Mouse (Mus musculus): ENCODE data around the gene Disp2. TPM values are rescaled to one million over a fixed set of nuclear protein-coding genes. Genes with fewer than 3 reads are reported as not detected.

Gene Disp2
- polyA plus RNA-seq (2014; fragmentation: Nextera tagmentation; extraction: Ambion mirVana): 0.32 and 0.60 TPM in 2 replicates

DNA sequence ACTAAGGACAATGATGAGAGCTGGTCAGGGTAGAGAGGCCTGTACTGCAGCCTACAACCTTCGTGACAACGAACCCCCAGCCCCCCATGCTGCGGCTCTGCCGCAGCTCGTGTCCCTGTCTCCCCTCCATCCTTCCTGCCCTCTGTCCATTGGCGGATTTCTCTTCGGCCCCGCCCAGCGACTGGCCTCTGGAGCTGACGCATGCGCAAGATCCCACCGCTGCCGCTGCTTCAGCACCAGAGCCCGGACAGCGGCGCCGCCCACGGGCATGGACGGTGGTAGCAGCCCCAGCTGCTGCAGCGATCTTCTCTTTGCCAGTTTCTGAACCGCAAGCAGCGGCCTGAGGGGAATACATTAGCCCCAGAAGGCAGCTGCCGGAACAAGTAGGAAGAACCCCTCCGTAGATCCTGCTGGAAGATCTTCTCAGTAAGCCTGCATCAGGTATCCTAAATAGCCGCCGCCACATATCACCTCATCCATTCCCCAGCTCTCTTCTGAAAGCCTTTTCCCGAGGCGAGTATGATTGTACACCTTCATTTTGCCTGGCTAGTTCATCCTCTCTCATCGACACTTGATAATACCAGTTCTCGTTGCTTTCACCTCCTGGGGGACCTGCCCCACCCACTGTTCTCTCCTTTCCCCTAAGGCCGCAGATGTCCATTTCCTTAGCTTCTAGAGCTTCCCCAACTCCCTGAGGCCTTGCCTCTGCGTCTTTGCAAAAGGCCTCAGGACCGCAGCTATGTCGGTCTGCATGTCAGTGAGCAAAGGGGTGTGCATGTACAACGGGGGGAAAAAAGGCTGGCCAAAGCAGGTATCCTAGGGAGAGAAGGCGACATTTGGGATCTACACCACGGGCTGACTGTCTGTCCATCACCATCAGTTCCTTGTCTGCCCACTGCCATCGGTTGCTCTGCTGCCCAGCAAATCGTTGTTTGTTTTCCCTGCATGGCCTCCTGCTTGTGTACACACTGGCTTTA, at the start of gene Disp2:
Disp2 (plus strand) TSS at position 216 of the 977 bp plus-strand sequence.
- H3K27ac ChIP-seq (ENCODE audit: low read depth, low read length): no peak within 1 kb of the TSS
- H3K4me1 ChIP-seq (replicated peaks; ENCODE audit: control insufficient read depth, insufficient read depth, low read length): peaks cover 14% of the 10 kb centered on the region
- DNase-seq (ENCODE audit: low spot score): peak; percentile 92
- no peak within 1 kb of the TSS for H3K9ac ChIP-seq (ENCODE audit: low read depth, low read length)
- H3K4me2 ChIP-seq: peak within 1 kb of the TSS; percentile 72
- peaks cover 6% of the 10 kb centered on the region; the same call in 1 of the 2 replicates for H3K27me3 ChIP-seq (replicated peaks; ENCODE audit: control insufficient read depth, insufficient read depth, low read length)
- no peaks in the 10 kb centered on the region for H3K36me3 ChIP-seq (ENCODE audit: control insufficient read depth, insufficient read depth, low read length)
- H3K4me3 ChIP-seq (ENCODE audit: low read depth, low read length): peak within 1 kb of the TSS; percentile 39
- WGBS: 13% methylated on average over 39 of the region's 39 CpGs
- H3K9me3 ChIP-seq (ENCODE audit: control insufficient read depth, low read length): no peaks in the 10 kb centered on the region
- peak; percentile 79 for ATAC-seq (replicated peaks; ENCODE audit: low FRiP score)

GRCm38 (mm10) chr2:118729816-118730621, 49.5 kb upstream of the Disp2 start:
- H3K27ac ChIP-seq (ENCODE audit: low read depth, low read length): no peak overlapping the region
- 28% methylated on average over 8 of the region's 8 CpGs for WGBS
- DNase-seq (ENCODE audit: low spot score) (no peak), ATAC-seq (replicated peaks; ENCODE audit: low FRiP score) (no peak)
- no peaks in the 10 kb centered on the region for H3K9me3 ChIP-seq (ENCODE audit: control insufficient read depth, low read length)
- peaks cover 3% of the 10 kb centered on the region for H3K27me3 ChIP-seq (replicated peaks; ENCODE audit: control insufficient read depth, insufficient read depth, low read length)
- H3K4me1 ChIP-seq (replicated peaks; ENCODE audit: control insufficient read depth, insufficient read depth, low read length): peaks cover 16% of the 10 kb centered on the region
- H3K36me3 ChIP-seq (ENCODE audit: control insufficient read depth, insufficient read depth, low read length): no peaks in the 10 kb centered on the region
- H3K4me3 ChIP-seq (ENCODE audit: low read depth, low read length): no peak overlapping the region
- no peak overlapping the region for H3K4me2 ChIP-seq
- H3K9ac ChIP-seq (ENCODE audit: low read depth, low read length): no peak overlapping the region

GRCm38 (mm10) chr2:118730622-118730915, 49.0 kb upstream of the Disp2 start:
- ATAC-seq (replicated peaks; ENCODE audit: low FRiP score) (peak; percentile 30; the same call in 1 of the 2 replicates), DNase-seq (ENCODE audit: low spot score) (no peak)
- Histone ChIP-seq H3K36me3 (ENCODE audit: control insufficient read depth, insufficient read depth, low read length) (no peaks in the 10 kb centered on the region), H3K4me3 (ENCODE audit: low read depth, low read length) (no peak overlapping the region), H3K4me1 (replicated peaks; ENCODE audit: control insufficient read depth, insufficient read depth, low read length) (peaks cover 16% of the 10 kb centered on the region), H3K9me3 (ENCODE audit: control insufficient read depth, low read length) (no peaks in the 10 kb centered on the region), H3K9ac (ENCODE audit: low read depth, low read length) (no peak overlapping the region), H3K27me3 (replicated peaks; ENCODE audit: control insufficient read depth, insufficient read depth, low read length) (peaks cover 3% of the 10 kb centered on the region), H3K27ac (ENCODE audit: low read depth, low read length) (no peak overlapping the region), H3K4me2 (no peak overlapping the region)
- 6% methylated on average over 3 of the region's 3 CpGs for WGBS

DNA sequence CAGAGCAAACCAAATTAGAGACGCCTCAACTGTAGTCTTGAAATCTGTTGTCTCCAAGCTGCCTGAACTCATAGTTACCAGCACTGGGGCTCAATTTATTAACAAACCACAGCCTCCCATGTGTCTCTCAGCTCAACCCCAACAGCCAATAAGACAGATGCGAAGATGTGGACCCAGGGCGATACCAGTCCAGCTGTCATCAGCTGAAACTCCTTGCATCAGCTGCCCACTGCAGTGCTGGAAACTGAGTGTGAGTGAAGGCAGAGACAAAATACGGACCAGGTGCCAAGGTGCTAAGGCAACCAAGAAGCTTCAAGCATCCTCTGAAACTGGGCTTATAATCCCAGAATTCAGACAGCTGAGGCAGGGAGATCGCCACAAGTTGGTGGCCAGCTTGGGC, 47.5 kb upstream of the Disp2 start:
- Histone ChIP-seq H3K4me1 (replicated peaks; ENCODE audit: control insufficient read depth, insufficient read depth, low read length) (peaks cover 16% of the 10 kb centered on the region), H3K27ac (ENCODE audit: low read depth, low read length) (no peak overlapping the region), H3K36me3 (ENCODE audit: control insufficient read depth, insufficient read depth, low read length) (no peaks in the 10 kb centered on the region), H3K9ac (ENCODE audit: low read depth, low read length) (no peak overlapping the region), H3K9me3 (ENCODE audit: control insufficient read depth, low read length) (no peaks in the 10 kb centered on the region), H3K4me3 (ENCODE audit: low read depth, low read length) (no peak overlapping the region), H3K27me3 (replicated peaks; ENCODE audit: control insufficient read depth, insufficient read depth, low read length) (peaks cover 3% of the 10 kb centered on the region), H3K4me2 (no peak overlapping the region)
- 86% methylated on average over 5 of the region's 5 CpGs for WGBS
- ATAC-seq (replicated peaks; ENCODE audit: low FRiP score) (no peak), DNase-seq (ENCODE audit: low spot score) (no peak)

DNA sequence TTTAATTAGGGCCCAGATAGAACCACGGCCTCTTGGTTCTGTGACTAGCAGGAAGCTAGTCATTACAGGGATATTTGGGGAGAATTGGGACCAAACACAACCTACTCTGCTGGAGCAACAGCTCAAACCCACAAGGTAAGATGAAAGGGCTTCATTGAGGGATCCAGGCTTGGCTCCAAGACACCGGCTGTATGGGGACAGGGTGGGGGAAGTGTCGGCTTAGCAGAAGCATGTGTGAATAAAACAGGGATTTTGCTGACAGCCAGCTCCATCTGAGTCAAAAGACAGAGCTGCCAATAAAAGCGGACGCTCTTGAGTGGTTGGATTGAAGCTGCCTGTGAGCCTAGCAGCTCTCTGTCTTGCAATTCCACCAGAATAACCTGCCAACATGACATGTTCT, 46.2 kb upstream of the Disp2 start:
- no peak overlapping the region for H3K4me3 ChIP-seq (ENCODE audit: low read depth, low read length)
- 73% methylated on average over 5 of the region's 5 CpGs for WGBS
- no peak overlapping the region for H3K27ac ChIP-seq (ENCODE audit: low read depth, low read length)
- peaks cover 3% of the 10 kb centered on the region; the same call in 1 of the 2 replicates for H3K27me3 ChIP-seq (replicated peaks; ENCODE audit: control insufficient read depth, insufficient read depth, low read length)
- H3K4me2 ChIP-seq: no peak overlapping the region
- no peaks in the 10 kb centered on the region for H3K9me3 ChIP-seq (ENCODE audit: control insufficient read depth, low read length)
- H3K4me1 ChIP-seq (replicated peaks; ENCODE audit: control insufficient read depth, insufficient read depth, low read length): peaks cover 12% of the 10 kb centered on the region
- H3K9ac ChIP-seq (ENCODE audit: low read depth, low read length): no peak overlapping the region
- ATAC-seq (replicated peaks; ENCODE audit: low FRiP score): no peak
- H3K36me3 ChIP-seq (ENCODE audit: control insufficient read depth, insufficient read depth, low read length): no peaks in the 10 kb centered on the region
- no peak for DNase-seq (ENCODE audit: low spot score)

DNA sequence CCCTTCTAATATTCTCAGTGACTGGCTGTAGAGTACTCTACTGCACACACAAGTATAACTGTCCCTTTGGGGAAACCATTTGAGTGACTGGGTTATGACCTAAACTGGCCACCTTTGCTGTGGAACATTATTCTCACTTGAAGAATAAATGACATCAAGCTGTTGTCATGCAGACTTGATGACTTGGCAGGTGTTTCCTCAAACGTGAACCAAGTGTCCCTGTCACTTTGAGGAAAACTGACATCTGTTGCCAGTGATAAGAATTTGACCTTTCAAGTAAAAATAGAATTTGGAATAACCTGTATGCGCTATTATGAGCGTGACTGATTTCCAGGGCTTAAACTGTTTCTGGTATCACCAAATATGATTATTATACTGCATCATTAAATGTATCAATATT, 39.2 kb upstream of the Disp2 start:
- WGBS: 44% methylated on average over 3 of the region's 3 CpGs
- H3K27ac ChIP-seq (ENCODE audit: low read depth, low read length): no peak overlapping the region
- no peak overlapping the region for H3K4me2 ChIP-seq
- no peak overlapping the region for H3K9ac ChIP-seq (ENCODE audit: low read depth, low read length)
- no peaks in the 10 kb centered on the region for H3K9me3 ChIP-seq (ENCODE audit: control insufficient read depth, low read length)
- DNase-seq (ENCODE audit: low spot score) (no peak), ATAC-seq (replicated peaks; ENCODE audit: low FRiP score) (no peak)
- no peaks in the 10 kb centered on the region; the same call in none of the 2 replicates for H3K27me3 ChIP-seq (replicated peaks; ENCODE audit: control insufficient read depth, insufficient read depth, low read length)
- no peaks in the 10 kb centered on the region for H3K36me3 ChIP-seq (ENCODE audit: control insufficient read depth, insufficient read depth, low read length)
- H3K4me3 ChIP-seq (ENCODE audit: low read depth, low read length): no peak overlapping the region
- peaks cover 9% of the 10 kb centered on the region for H3K4me1 ChIP-seq (replicated peaks; ENCODE audit: control insufficient read depth, insufficient read depth, low read length)

DNA sequence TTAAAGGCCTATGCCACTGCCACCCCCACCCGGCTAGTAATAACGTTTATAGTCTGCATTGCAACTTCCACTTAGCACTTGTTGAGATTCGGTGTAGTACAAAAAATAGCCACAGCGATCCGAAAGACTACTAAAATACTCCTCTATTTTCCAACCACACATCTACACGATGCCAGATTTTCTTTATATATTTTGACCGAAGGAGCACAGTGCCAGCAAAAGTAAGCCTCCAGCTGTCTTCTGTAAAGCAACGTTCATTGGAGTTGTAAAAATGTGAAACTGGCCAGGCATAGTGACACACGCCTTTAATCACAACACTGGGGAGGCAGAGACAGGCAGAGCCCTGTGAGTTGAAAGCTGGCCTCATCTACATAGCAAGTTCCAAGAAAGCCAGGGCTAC, 38.3 kb upstream of the Disp2 start:
- Histone ChIP-seq H3K4me3 (ENCODE audit: low read depth, low read length) (no peak overlapping the region), H3K27ac (ENCODE audit: low read depth, low read length) (no peak overlapping the region), H3K9ac (ENCODE audit: low read depth, low read length) (no peak overlapping the region), H3K4me2 (no peak overlapping the region), H3K36me3 (ENCODE audit: control insufficient read depth, insufficient read depth, low read length) (no peaks in the 10 kb centered on the region), H3K4me1 (replicated peaks; ENCODE audit: control insufficient read depth, insufficient read depth, low read length) (peaks cover 9% of the 10 kb centered on the region), H3K9me3 (ENCODE audit: control insufficient read depth, low read length) (no peaks in the 10 kb centered on the region), H3K27me3 (replicated peaks; ENCODE audit: control insufficient read depth, insufficient read depth, low read length) (no peaks in the 10 kb centered on the region; the same call in none of the 2 replicates)
- WGBS: 68% methylated on average over 9 of the region's 9 CpGs
- DNase-seq (ENCODE audit: low spot score) (no peak), ATAC-seq (replicated peaks; ENCODE audit: low FRiP score) (no peak)

DNA sequence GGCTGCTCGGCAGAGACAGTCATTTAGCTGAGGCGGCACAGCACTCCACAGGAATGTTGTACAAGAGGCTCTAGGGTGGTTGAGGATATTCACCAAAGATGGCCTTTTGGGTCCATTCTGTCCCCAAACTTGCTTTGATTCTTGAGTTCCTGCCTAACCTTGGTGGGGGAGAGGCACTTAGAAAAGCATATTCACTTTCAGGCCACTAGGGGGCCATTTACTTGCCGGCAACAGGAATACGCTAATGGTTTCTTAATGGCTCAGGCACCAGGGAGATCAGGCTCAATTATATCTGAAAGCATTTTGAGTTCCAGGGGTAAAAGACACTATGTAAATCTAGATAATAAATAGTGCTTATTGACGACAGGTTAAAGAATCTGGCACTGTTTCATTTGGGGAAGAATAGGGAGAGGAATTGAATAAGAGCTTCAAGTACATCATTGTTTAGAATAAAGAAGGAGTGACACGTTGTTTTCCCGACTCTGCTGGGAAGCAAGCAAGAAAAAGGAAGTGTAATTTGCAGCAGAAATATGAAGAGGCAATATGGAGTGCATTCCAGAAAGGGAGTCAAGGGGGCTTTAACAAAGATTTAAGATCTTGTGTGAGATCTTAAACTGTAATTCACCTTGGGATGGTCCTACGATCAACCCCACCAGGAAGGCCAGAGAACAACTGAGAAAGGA, 36.1 kb upstream of the Disp2 start:
- WGBS: 27% methylated on average over 8 of the region's 8 CpGs
- DNase-seq (ENCODE audit: low spot score) (no peak), ATAC-seq (replicated peaks; ENCODE audit: low FRiP score) (no peak)
- Histone ChIP-seq H3K27me3 (replicated peaks; ENCODE audit: control insufficient read depth, insufficient read depth, low read length) (no peaks in the 10 kb centered on the region; the same call in none of the 2 replicates), H3K4me2 (no peak overlapping the region), H3K4me1 (replicated peaks; ENCODE audit: control insufficient read depth, insufficient read depth, low read length) (peaks cover 21% of the 10 kb centered on the region), H3K36me3 (ENCODE audit: control insufficient read depth, insufficient read depth, low read length) (no peaks in the 10 kb centered on the region), H3K4me3 (ENCODE audit: low read depth, low read length) (no peak overlapping the region), H3K9me3 (ENCODE audit: control insufficient read depth, low read length) (no peaks in the 10 kb centered on the region), H3K9ac (ENCODE audit: low read depth, low read length) (no peak overlapping the region), H3K27ac (ENCODE audit: low read depth, low read length) (no peak overlapping the region)

All from liver, embryonic 11.5 days (tissue).